Mouse (Mus musculus) gastrocnemius, postnatal 36 days (tissue): ENCODE results near the gene Golgb1. TPM values are rescaled to one million over a fixed set of nuclear protein-coding genes. Genes with fewer than 3 reads are reported as not detected.
A peak's percentile ranks its signal among the peaks of the same experiment; 100 is the strongest.
"Not testable (repeated sequence)": the region's sequence is repeated elsewhere in the genome, so short reads cannot be mapped to it uniquely, and the experiment has no call there.

Source experiments
- DNase-seq, 2 experiments: peaks; one replicate each; pipeline ENCODE4 v3.0.0; 2022
- intact Hi-C: fragments of 180-260 bp; cut with DNase I; formaldehyde crosslinking; loops from one replicate; pipeline ENCODE4 v1.15.1; 2025
- long read RNA-seq, 2 experiments: library from polyadenylated mRNA; stranded (forward); transcript quantifications; one replicate each; pipeline ENCODE4 v2.0.0; 2021
- total RNA-seq, 2 experiments: library from RNA; stranded (reverse); gene quantifications; 2 replicates each; pipeline ENCODE4 v1.2.3; 2021

Golgb1 gene
- total RNA-seq = 10 to 100 TPM; 19.1 to 24.9 TPM
- long read RNA-seq, experiment 1, partial matches to known transcripts = 3 of 4 reads
- long read RNA-seq, experiment 1, other reads (novel, unspliced or antisense) = 1 of 4 reads
- long read RNA-seq, experiment 2, partial matches to known transcripts = 3 of 5 reads
- long read RNA-seq, experiment 2, other reads (novel, unspliced or antisense) = 2 of 5 reads

- peak; percentile 84 to 94 for DNase-seq
- intact Hi-C loops = loop anchor here (2.0 kb wide), 1 partner anchor 136 kb away; the partner anchor contains the start of gene Polq
Observed at GRCm38 (mm10) chr16:36874583-36875275, at the start of gene Golgb1, which contains the start of gene Eaf2. Gene Golgb1 (plus strand): TSS chr16:36875140. Gene Eaf2 (minus strand): TSS chr16:36875003.

GRCm38 (mm10) chr16:36827611-36828053 lies 47.3 kb upstream of the Golgb1 start:
- no peak for DNase-seq

GRCm38 (mm10) chr16:36828054-36828786 lies 46.7 kb upstream of the Golgb1 start, which contains the start of gene Iqcb1:
Gene Iqcb1 (plus strand): TSS chr16:36828385.
- DNase-seq = peak; percentile 70 to 73
- intact Hi-C loops = no loop called here

More at GRCm38 (mm10) chr16:36827611-36828053, 47.3 kb upstream of the Golgb1 start:
- intact Hi-C loops = no loop called here

GRCm38 (mm10) chr16:36828820-36829219 lies 46.1 kb upstream of the Golgb1 start:
- intact Hi-C loops = no loop called here

GRCm38 (mm10) chr16:36846894-36847293 lies 28.0 kb upstream of the Golgb1 start:
- DNase-seq, intact Hi-C loops: not testable (repeated sequence)

More at GRCm38 (mm10) chr16:36828820-36829219, 46.1 kb upstream of the Golgb1 start:
- DNase-seq = no peak

GRCm38 (mm10) chr16:36851202-36851601 lies 23.7 kb upstream of the Golgb1 start:
- DNase-seq = no peak
- intact Hi-C loops = no loop called here

- no peak for DNase-seq
- intact Hi-C loops = no loop called here
Observed at GRCm38 (mm10) chr16:36863585-36863984, 11.4 kb upstream of the Golgb1 start.

- no peak for DNase-seq
- intact Hi-C loops = no loop called here
Observed at GRCm38 (mm10) chr16:36869442-36869841, 5.5 kb upstream of the Golgb1 start.

GRCm38 (mm10) chr16:36875276-36875851 lies 424 bp downstream of the Golgb1 start:
- intact Hi-C loops = loop anchor here (2.0 kb wide), 1 partner anchor 135 kb away; the partner anchor contains the start of gene Polq
- DNase-seq = peak in 1 of 2 experiments; percentile 44

GRCm38 (mm10) chr16:36877316-36877715 lies 2.4 kb downstream of the Golgb1 start:
- no peak for DNase-seq
- intact Hi-C loops = no loop called here

- intact Hi-C loops = loop anchor here (5.0 kb wide), 1 partner anchor 49 kb away; the partner anchor contains the start of gene Hcls1
- DNase-seq = no peak
Observed at GRCm38 (mm10) chr16:36882737-36883343, 7.9 kb downstream of the Golgb1 start.

GRCm38 (mm10) chr16:36884881-36885280 lies 9.9 kb downstream of the Golgb1 start:
- no peak for DNase-seq
- intact Hi-C loops = loop anchor here (5.0 kb wide), 1 partner anchor 47 kb away; the partner anchor contains the start of gene Hcls1

- intact Hi-C loops = no loop called here
- no peak for DNase-seq
Observed at GRCm38 (mm10) chr16:36885912-36886311, 11.0 kb downstream of the Golgb1 start.

GRCm38 (mm10) chr16:36887546-36887945 lies 12.6 kb downstream of the Golgb1 start:
- no peak for DNase-seq
- intact Hi-C loops = no loop called here

GRCm38 (mm10) chr16:36890559-36890958 lies 15.6 kb downstream of the Golgb1 start:
- DNase-seq = no peak
- intact Hi-C loops = no loop called here

GRCm38 (mm10) chr16:36891415-36891814 lies 16.5 kb downstream of the Golgb1 start:
- no peak for DNase-seq
- intact Hi-C loops = no loop called here

- DNase-seq = no peak
- intact Hi-C loops = no loop called here
Observed at GRCm38 (mm10) chr16:36893317-36893716, 18.4 kb downstream of the Golgb1 start.

- DNase-seq = no peak
- intact Hi-C loops = no loop called here
Observed at GRCm38 (mm10) chr16:36896712-36897111, 21.8 kb downstream of the Golgb1 start.

- intact Hi-C loops = no loop called here
Observed at GRCm38 (mm10) chr16:36903156-36903555, 28.2 kb downstream of the Golgb1 start.

GRCm38 (mm10) chr16:36911909-36912308 lies 37.0 kb downstream of the Golgb1 start:
- no peak for DNase-seq
- intact Hi-C loops = no loop called here

More at GRCm38 (mm10) chr16:36903156-36903555, 28.2 kb downstream of the Golgb1 start:
- no peak for DNase-seq
